Mouse (Mus musculus) kidney, embryonic 16.5 days (tissue): Measurements from ENCODE around the gene Acot5. TPM values are rescaled to one million over a fixed set of nuclear protein-coding genes. Genes with fewer than 3 reads are reported as not detected.
A peak's percentile ranks its signal among the peaks of the same experiment; 100 is the strongest.
"Not testable (repeated sequence)": the region's sequence is repeated elsewhere in the genome, so short reads cannot be mapped to it uniquely, and the experiment has no call there.

ENCODE experiments used
- ATAC-seq: fragments of 200-750 bp; cut with Nextera tagmentation; 2 replicates; pipeline ENCODE4 v1.8.0; 2017; ENCODE audit warnings: moderate TSS enrichment; ENCODE audit not compliant: low FRiP score, low TSS enrichment
- H3K27ac ChIP-seq: fragments of 300-500 bp; sonication (generic); 2 replicates; pipeline ENCODE4 v1.5.1; 2014; ENCODE audit warnings: low read length
- H3K27me3 ChIP-seq: fragments of 300-500 bp; sonication (generic); 2 replicates; pipeline ENCODE4 v1.6.1; 2014; ENCODE audit warnings: low read length, control low read depth, mixed read lengths; ENCODE audit not compliant: insufficient read depth
- H3K36me3 ChIP-seq: fragments of 300-500 bp; sonication (generic); 2 replicates; pipeline ENCODE4 v1.6.1; 2014; ENCODE audit warnings: low read length, control low read depth, mixed read lengths; ENCODE audit not compliant: insufficient read depth
- H3K4me1 ChIP-seq: fragments of 300-500 bp; sonication (generic); 2 replicates; pipeline ENCODE4 v1.6.1; 2014; ENCODE audit warnings: low read length, control low read depth, mixed read lengths; ENCODE audit not compliant: insufficient read depth
- H3K4me2 ChIP-seq: fragments of 300-500 bp; sonication (generic); replicated peaks from 2 replicates; pipeline ENCODE4 v1.6.1; 2014; ENCODE audit warnings: low read depth, low read length
- H3K4me3 ChIP-seq: fragments of 300-500 bp; sonication (generic); 2 replicates; pipeline ENCODE4 v1.5.1; 2014; ENCODE audit warnings: mild to moderate bottlenecking, low read length
- H3K9ac ChIP-seq: fragments of 300-500 bp; sonication (generic); replicated peaks from 2 replicates; pipeline ENCODE4 v1.6.1; 2014; ENCODE audit warnings: low read length
- H3K9me3 ChIP-seq: fragments of 300-500 bp; sonication (generic); 2 replicates; pipeline ENCODE4 v1.6.1; 2016; ENCODE audit warnings: low read length, control low read depth
- WGBS: fragments of 180-500 bp; shearing (Covaris S2); extraction: QIAGEN DNeasy Blood & Tissue Kit; methylation state at CpG from one replicate; pipeline ENCODE4 v1.1.7; 2014; 5-methylcytosine and 5-hydroxymethylcytosine counted together
- polyA plus RNA-seq: library from polyadenylated mRNA; unstranded; fragments of >200 nt; fragmentation: Nextera tagmentation; extraction: Ambion mirVana; gene quantifications from 2 replicates; pipeline ENCODE4 v1.2.1, GENCODE M21; 2015

The Acot5 gene
- not detected in 2 replicates for polyA plus RNA-seq

DNA sequence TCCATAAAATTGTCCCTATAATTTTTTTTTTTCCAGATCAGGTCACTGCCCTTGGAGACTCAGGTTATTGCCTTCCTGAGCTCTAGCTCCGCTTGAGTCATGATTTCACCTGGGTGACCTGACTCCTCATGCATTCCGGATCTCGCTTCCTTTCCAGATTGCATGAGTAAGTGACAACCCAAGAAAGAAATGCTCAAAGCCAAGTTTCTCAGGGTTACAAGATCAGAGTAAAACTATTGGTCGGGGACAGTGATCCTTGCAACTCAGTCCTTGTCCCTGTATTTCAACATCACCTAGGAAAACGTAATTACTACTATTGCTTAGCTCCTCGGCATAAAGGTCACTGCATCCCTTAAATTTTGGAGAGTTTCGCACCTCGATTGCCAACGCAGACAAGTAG, at the start of gene Acot5:
Gene Acot5, plus strand, starts transcription at position 340 of the 400 bp plus-strand sequence.
- H3K27ac ChIP-seq: no peak within 1 kb of the TSS
- no peaks in the 10 kb centered on the region for H3K36me3 ChIP-seq
- peak within 1 kb of the TSS; percentile 67 for H3K4me2 ChIP-seq
- H3K27me3 ChIP-seq: peaks cover 26% of the 10 kb centered on the region
- 41% methylated on average over 9 of the region's 9 CpGs for WGBS
- H3K9ac ChIP-seq: peak within 1 kb of the TSS; percentile 46; the same call in 1 of the 2 replicates
- H3K9me3 ChIP-seq: no peaks in the 10 kb centered on the region
- peaks cover 5% of the 10 kb centered on the region; the same call in 1 of the 2 replicates for H3K4me1 ChIP-seq
- no peak for ATAC-seq
- H3K4me3 ChIP-seq: peak within 1 kb of the TSS; percentile 48

DNA sequence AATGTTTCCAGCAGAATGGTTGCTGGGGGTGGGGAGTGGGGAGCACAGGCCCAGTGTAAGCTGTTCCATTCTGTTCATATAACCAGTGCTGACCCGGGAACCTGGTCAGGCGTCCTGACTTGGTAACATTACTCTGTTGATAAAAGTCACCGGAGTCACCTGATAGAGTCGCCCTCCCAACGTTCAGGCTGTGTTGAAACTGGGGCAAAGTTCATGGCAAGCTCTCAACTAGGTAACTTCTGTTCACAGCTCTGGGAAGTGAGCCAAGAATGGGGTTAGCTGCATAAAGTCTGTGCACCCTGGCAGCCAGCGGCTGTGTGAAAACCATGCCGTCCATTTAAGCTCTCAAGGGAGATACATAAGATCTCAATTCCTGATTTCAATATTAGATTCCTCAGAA, 48.6 kb upstream of the Acot5 start:
- not testable (repeated sequence) for H3K4me2 ChIP-seq, H3K27ac ChIP-seq, H3K36me3 ChIP-seq, H3K4me1 ChIP-seq, H3K27me3 ChIP-seq, H3K9me3 ChIP-seq, H3K9ac ChIP-seq, H3K4me3 ChIP-seq
- ATAC-seq: peak; percentile 85
- WGBS: 17% methylated on average over 7 of the region's 7 CpGs

DNA sequence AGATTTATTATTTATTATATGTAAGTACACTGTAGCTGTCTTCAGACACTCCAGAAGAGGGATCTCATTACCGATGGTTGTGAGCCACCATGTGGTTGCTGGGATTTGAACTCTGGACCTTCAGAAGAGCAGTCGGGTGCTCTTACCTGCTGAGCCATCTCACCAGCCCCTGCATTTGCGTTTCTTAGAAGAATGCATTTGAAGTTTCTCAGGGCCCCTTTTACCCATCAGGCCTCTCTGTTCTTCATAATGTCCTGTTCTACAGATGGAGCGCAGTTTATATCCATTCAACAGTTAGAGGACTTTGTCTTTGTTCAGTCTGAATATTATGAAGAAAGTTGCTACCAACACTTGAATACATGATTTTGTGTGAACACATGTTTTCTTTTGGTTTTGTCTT, 46.9 kb upstream of the Acot5 start:
- ATAC-seq, H3K4me3 ChIP-seq, H3K4me2 ChIP-seq, H3K27me3 ChIP-seq, H3K27ac ChIP-seq, H3K36me3 ChIP-seq, H3K4me1 ChIP-seq, H3K9ac ChIP-seq, H3K9me3 ChIP-seq: not testable (repeated sequence)
- 93% methylated on average over 4 of the region's 4 CpGs for WGBS

DNA sequence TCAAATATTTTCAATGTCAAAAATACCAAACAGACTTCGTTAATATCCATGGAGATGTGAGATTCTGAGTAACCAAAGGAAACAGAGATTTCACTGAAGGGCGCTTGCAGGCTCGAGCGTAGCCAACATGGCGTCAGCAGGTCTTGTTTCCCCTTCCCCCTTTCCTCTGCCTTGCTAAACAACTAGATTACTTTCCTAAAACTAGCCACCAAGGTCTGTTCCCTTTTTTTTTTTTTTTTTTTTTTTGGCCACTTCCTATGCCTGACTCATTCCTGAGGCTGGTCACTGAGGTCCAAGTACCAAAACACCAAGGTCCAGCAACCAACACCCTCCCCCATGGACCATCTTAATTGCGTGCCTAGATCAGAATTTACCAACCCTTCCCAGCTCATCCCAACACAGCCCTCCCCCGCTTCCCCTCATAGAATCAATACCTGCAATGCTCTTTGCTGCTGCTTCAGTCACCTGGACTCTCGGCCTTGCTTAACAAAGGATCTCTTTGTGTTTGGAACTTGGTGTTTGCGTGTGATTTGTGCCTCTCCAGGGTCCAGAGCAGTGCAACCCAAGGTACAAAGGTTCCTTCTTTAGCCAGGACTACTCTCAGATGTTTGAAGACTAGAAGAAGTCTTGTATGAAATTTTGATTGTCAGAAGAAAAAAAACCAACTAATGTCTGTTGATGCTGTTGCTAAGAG, 45.9 kb upstream of the Acot5 start:
- H3K27me3 ChIP-seq: no peaks in the 10 kb centered on the region
- H3K9ac ChIP-seq: no peak overlapping the region
- no peak overlapping the region for H3K4me3 ChIP-seq
- no peaks in the 10 kb centered on the region for H3K4me1 ChIP-seq
- H3K9me3 ChIP-seq: no peaks in the 10 kb centered on the region
- no peak overlapping the region for H3K4me2 ChIP-seq
- ATAC-seq: no peak
- 77% methylated on average over 9 of the region's 9 CpGs for WGBS
- no peaks in the 10 kb centered on the region for H3K36me3 ChIP-seq
- H3K27ac ChIP-seq: no peak overlapping the region

DNA sequence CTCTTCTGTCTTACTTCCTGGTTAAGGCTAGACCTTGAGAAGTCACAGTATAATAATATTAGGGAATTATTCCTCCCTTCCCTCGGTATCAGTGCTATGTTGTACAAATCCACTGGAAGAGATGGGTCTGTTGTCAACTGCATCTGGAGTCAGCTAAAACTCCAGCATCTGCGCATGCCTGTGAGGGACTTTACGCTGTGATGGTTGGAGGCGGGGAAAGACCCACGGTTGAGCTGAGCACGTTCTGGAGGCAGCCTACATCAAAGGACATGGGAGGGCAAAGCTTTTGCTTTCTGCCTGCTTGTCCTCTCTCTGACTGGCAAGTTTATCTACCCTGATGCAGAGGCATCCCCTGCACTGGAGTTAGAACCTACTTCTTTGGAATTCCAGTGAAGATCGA, 43.2 kb upstream of the Acot5 start:
- H3K4me3 ChIP-seq: no peak overlapping the region
- H3K9me3 ChIP-seq: no peaks in the 10 kb centered on the region
- no peak overlapping the region for H3K4me2 ChIP-seq
- no peaks in the 10 kb centered on the region for H3K4me1 ChIP-seq
- H3K36me3 ChIP-seq: no peaks in the 10 kb centered on the region
- ATAC-seq: no peak
- 76% methylated on average over 7 of the region's 7 CpGs for WGBS
- H3K9ac ChIP-seq: no peak overlapping the region
- no peak overlapping the region for H3K27ac ChIP-seq
- no peaks in the 10 kb centered on the region for H3K27me3 ChIP-seq

DNA sequence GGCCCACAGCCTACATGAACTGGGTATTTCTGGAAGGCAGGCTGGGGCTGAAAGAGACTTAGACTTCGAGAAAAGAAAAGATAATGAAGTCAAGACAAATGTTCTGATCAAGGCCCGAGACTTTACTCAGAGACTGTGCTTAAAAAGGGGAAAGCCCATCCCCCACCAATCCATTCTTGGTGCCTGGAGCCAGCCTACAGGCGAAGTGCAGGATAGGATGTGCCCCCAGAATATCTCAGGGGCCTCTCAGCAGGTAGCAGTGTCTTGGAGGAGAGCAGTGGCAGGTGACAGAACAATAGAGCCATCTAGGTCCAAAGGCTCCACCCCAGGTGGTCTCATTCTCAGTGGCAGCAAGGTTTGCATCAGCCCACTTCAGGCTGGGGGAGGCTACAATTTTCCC, 40.8 kb upstream of the Acot5 start:
- not testable (repeated sequence) for H3K4me2 ChIP-seq, H3K27me3 ChIP-seq, ATAC-seq, H3K36me3 ChIP-seq, H3K9ac ChIP-seq, H3K27ac ChIP-seq, H3K4me3 ChIP-seq, H3K9me3 ChIP-seq, H3K4me1 ChIP-seq
- WGBS: 74% methylated on average over 3 of the region's 3 CpGs

DNA sequence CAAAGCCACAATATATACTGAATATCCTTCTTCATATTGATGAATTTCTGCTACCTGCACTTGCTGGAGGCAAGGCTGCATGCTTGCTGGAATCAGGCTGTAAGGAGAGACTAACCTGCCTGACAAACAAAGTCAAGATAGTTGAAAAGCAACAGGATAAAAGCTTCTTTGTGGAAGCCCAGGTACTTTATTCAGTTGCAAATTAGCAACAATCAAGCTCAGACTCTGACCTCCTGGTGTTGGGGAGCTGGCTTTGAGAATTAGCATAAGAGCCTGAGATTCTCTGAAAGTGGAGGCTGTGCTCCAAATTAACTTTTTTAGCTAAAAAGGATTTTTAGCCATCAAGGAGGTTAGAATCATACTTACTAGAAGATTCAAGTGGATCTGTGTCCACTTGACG, 40.1 kb upstream of the Acot5 start:
- H3K9me3 ChIP-seq, H3K36me3 ChIP-seq, H3K4me2 ChIP-seq, H3K4me3 ChIP-seq, H3K27ac ChIP-seq, ATAC-seq, H3K4me1 ChIP-seq, H3K9ac ChIP-seq, H3K27me3 ChIP-seq: not testable (repeated sequence)
- 100% methylated on average over 1 of the region's 1 CpGs for WGBS

DNA sequence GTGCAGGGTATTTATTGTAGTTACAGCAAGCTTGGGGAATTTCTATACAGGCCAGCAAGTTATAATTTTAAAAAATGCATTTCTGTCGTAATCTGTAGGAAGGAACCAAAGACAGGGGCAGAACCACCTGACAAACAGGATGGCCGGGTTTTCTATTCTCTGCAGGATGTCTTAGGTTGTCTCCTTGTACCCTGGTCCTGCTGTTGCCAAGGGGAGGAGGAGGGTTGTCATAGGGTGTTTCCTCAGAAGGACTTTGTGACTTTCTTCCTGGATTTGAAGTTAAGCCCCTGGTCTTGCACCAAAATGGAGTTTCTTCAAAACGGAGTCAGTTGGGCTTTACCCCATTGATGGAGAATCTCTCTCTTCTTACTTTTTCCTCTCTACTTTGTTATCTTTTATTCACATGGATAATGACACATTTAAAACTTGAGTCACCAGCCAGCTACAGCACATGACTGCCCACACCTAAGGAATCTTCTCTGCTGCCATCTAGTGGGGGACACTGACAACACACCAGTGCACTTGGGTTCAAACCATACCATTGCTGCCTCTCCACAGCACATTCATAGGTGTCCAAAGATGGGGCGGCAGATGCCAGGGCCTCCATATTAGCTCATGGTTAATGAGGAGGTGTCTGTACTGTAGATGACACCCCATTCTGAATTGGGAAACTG, 38.3 kb upstream of the Acot5 start:
- H3K4me3 ChIP-seq: no peak overlapping the region
- 66% methylated on average over 4 of the region's 4 CpGs for WGBS
- no peaks in the 10 kb centered on the region for H3K4me1 ChIP-seq
- H3K9ac ChIP-seq: no peak overlapping the region
- no peaks in the 10 kb centered on the region for H3K36me3 ChIP-seq
- no peaks in the 10 kb centered on the region for H3K9me3 ChIP-seq
- H3K27ac ChIP-seq: no peak overlapping the region
- no peak overlapping the region for H3K4me2 ChIP-seq
- peak; percentile 49; the same call in 1 of the 2 replicates for ATAC-seq
- no peaks in the 10 kb centered on the region for H3K27me3 ChIP-seq

DNA sequence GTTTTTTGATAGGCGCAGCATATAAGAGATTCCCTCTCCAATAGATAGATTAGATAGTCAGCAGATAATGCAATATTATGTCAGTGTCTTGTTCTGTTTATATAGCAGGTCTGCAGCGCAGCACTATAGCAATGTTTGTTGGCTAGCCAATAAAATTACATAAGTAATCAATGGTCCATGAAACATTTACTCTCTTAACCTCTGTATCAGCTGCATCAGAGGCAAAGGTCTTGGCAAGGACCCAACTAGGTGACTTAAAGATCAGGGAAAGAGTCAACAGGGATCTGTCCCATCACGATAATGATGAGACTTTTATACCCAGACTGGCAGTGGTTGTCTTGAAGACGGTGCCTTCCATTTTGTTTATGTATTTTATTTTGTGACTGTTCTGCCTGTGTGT, 36.3 kb upstream of the Acot5 start:
- Histone ChIP-seq H3K27me3 (no peaks in the 10 kb centered on the region), H3K4me2 (no peak overlapping the region), H3K27ac (no peak overlapping the region), H3K9me3 (no peaks in the 10 kb centered on the region), H3K4me1 (no peaks in the 10 kb centered on the region), H3K9ac (no peak overlapping the region), H3K4me3 (no peak overlapping the region), H3K36me3 (no peaks in the 10 kb centered on the region)
- 87% methylated on average over 4 of the region's 4 CpGs for WGBS
- ATAC-seq: no peak

DNA sequence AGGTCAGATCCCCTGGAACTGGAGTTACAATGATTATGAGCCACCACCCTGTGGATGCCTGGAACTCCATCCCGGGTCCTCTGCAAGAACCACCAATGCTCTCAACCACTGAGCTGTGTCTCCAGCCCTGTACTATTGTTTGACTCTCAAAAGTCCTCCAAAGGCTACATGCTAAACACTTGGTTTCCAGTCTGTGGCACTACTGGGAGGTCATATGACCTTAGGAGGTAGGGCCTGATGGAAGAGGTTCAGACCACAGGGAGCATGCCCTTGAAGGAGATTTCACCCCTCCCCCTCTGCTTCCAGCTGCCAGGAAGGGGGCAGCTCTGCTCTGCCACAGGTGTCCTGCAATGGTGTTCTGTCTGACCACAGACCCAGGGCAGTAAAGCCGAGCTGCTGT, 35.8 kb upstream of the Acot5 start:
- not testable (repeated sequence) for H3K9me3 ChIP-seq, H3K36me3 ChIP-seq, H3K27ac ChIP-seq, ATAC-seq, H3K4me3 ChIP-seq, H3K4me1 ChIP-seq, H3K27me3 ChIP-seq, H3K4me2 ChIP-seq, H3K9ac ChIP-seq
- 77% methylated on average over 2 of the region's 2 CpGs for WGBS
